Mouse (Mus musculus): ENCODE measurements around the gene Rfc2. TPM values are rescaled to one million over a fixed set of nuclear protein-coding genes. Genes with fewer than 3 reads are reported as not detected.

Gene Rfc2
- total RNA-seq, 4 experiments from 2014 or later, result 16.0 to 23.8 (median 19.5) TPM

DNA sequence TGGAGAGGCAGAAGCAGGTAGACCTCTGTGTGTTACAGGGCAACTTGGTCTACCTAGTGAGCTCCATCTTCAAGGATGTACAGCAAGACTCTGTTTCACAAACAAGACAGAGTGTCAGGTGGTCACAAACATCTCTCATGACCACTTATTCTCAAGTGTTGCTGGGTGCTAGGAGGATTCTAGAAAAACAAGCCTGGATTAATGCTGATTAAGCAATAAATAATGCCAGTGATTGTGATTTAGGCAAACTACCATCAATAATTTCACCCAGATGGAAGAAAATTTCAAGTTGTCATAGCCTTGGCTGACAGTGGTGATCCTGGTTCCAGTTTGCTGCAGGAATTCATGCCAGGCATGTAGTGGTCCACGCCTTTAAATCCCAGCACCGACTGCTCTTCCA lies 16.9 kb upstream of the Rfc2 start:
- DNase-seq (ENCODE audit: low spot score in 2 of 2), result no peak

- no peak for DNase-seq (ENCODE audit: low spot score in 2 of 2)
Observed at GRCm38 (mm10) chr5:134565696-134566095, 15.5 kb upstream of the Rfc2 start.

DNA sequence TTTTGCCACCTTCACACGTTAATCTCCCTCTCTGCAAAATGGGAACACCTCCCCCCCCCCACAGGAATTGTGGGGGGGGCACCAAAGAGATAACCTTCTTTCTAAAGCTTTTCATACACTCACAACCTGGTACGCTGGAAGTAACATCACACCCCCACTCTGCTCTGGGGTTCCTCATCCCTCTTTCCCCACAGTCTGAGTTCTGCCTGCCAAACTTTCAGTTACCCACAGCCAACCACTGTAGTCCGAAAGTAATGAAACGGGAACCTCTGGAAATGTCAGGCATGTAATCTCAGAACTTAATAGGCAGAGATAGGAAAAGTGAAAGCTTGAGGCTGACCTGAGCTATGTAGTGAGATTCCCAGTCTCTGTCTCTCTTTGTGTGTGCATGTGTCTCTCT lies 13.7 kb upstream of the Rfc2 start:
- no peak for DNase-seq (ENCODE audit: low spot score in 2 of 2)

DNA sequence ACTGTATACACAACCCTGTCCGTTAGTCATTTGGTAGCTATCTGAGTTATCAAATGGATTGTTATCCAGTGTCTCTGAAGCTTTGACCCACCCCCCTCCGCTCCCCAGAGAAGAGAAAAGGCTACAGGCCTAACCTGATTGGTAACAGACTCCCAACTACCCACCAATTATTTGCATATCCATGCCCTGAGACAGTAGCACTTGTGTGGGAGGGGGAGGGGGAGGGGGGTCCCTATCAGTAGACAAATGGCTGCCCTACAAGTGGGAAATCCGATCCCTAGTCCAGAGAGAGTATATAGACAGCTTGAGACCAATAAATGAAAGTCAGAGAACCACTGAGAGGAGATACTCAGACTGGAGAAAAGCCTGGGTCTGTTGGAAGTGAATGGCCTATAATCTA lies 13.1 kb upstream of the Rfc2 start:
- DNase-seq (ENCODE audit: low spot score in 2 of 2), result no peak

GRCm38 (mm10) chr5:134568964-134569491 lies 12.1 kb upstream of the Rfc2 start:
- no peak for DNase-seq (ENCODE audit: low spot score in 2 of 2)

DNA sequence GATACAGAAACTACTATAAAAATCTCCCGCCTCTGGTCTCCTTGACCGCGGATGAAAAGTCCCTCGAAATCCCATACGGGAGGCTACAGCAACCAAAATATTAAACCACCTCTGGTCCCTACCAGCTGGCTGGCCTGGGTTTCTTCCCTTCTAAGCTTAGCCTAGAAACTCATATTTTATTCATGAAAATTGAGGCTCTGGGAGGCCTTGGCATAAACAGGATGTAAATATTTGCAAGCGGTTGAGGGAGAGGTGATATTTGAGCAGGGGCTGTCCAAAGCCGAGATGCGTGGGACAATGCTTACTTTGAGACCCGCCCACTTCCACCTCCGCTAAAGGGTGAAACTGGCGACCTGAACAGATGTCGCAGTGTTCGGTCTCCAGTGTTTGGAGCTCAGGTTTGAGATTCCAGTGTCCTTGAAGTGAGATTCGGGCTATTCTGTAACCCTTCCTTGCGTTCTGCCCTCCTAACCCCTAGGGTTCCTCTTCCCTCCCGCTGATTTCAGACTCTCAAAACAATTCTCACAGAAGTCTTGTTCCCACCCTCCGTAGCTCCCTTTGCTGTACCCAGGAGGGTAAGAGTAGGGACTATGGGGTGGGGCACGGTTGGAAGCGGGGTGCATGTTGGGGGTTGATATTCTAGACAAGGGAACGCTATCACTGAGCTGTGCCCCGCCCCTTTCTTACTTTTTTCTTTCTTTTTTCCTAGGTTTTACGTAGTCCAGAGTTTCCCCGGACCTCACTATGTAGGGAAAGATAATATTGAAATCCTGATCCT lies 9.2 kb upstream of the Rfc2 start:
- no peak for DNase-seq (ENCODE audit: low spot score in 2 of 2)

DNA sequence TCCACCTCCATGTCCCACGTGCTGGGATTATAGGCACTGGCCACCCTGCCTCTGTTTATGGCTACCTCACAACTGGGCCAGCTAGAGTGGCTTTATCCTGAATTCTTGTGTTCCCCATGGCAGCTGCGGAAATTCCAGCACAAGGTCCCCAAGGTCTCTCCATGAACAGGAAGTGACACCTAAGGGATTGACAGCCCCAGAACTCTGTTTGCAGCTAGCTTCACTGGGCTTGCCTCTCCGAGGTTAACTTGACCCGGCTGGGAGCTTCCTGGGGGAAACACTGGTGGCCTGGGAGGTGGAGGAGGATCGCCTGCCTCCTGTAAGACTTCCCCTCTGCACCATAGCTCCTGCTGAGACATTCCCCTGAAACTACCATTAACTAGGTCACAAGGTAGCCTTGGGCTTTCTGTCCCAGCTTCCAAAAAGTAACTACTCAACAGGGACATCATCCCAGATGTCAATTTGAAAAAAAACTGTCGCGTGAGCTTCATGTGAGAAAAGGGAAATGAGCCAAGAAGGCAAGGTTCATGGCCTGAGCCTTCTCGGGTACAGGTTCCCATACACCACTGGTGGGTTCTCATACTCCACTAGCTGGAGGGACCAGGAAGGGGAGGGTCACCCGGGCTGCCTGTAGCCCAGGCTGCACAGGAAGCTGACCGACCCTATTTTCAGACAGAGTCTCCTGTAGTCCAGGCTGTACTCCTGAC lies 8.5 kb upstream of the Rfc2 start:
- no peak for DNase-seq (ENCODE audit: low spot score in 2 of 2)

- DNase-seq (ENCODE audit: low spot score in 2 of 2), result no peak
Observed at GRCm38 (mm10) chr5:134575833-134576232, 5.3 kb upstream of the Rfc2 start.

DNA sequence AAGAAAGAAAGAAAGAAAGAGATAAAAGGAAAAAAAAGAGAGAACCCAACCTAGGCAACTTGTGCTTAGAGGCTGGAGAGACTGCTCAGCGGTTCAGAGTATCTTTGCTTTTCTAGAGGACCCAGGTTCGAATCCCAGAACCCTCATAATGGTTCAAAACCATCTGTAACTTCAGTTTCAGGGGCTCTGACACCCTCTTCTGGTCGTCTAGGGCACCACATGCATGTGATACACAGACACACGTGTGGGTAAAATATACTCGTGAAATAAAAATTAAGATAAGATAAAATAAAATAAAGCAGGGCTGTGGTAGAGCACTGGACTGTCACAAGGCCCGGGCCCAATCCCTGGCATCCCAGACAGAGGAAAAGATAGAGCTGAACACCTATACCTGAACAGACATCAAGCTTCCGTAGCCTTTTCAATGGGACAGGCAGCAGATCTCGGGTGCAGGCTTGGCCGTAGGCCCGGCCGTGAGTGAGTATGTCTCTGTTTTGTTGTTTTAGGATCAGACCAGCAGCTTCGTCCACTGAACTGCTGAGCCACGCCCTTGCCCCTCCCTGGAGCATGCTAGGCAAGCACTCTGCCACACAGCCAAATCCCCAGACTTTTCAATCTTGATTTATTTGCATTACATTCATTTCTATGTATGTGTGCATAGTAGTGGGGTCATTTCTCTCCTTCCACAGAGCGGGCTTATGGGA lies 4.5 kb upstream of the Rfc2 start:
- DNase-seq (ENCODE audit: low spot score in 2 of 2), result no peak

- DNase-seq (ENCODE audit: low spot score in 2 of 2), result no peak
Observed at GRCm38 (mm10) chr5:134577534-134577933, 3.6 kb upstream of the Rfc2 start.

DNA sequence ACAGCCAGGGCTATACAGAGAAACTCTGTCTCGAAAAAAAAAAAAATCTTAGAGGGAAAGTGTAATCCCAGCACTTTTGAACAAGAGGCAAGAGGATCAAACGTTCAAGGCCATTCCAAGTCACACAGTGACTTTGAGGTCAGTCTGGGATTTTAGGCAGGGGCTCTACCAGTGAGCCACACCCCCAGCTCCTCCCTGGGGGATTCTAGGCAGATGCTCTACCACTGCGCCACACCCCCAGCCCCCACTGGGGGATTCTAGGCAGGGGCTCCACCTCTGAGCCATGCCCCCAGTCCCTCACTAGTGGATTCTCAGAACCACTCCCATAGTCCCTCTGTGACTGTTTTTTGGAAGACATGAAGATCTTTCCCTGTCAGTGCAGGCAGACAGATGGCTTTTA lies 2.0 kb upstream of the Rfc2 start:
- DNase-seq (ENCODE audit: low spot score in 2 of 2), result no peak

GRCm38 (mm10) chr5:134582221-134582907 lies 1.2 kb downstream of the Rfc2 start:
- peak; percentile 94 to 95 for DNase-seq (ENCODE audit: low spot score in 2 of 2)

DNA sequence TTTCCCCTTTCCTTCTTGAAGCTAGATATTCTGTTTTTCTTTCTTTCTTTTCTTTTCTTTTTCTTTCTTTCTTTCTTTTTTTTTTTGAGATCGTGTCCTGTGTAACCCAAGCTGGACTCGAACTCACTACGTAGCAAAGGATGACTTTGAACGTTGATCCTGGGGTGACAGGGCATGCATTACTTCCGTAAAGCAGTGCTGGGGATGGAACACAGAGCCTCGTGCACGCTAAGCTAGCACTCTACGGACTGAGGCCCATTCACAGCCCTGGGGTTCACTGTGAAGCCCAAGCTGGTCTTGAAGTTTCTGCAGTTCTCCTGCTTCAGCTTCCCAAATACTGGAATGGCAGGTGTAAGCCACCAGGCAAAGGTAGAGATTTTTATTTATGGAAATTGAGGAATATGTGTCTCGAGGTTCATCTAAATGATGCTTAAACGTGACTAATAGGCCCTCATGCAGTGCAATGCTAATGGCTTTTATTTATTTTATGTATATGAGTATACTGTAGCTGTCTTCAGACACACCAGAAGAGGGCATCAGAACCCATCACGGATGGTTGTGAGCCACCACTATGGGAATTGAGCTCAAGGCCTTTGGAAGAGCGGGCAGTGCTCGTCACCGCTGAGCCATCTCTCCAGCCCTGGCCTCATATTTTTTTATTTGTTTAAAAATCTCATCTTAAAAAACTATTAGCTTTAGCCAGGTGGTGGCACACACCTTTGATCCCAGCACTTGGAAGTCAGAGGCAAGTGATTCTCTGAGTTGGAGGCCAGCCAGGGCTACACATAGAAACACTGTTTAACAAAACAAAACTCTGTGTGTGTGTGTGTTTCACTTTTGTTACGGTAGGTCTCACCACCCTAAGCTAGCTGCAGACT lies 2.1 kb downstream of the Rfc2 start:
- DNase-seq (ENCODE audit: low spot score in 2 of 2), result no peak

DNA sequence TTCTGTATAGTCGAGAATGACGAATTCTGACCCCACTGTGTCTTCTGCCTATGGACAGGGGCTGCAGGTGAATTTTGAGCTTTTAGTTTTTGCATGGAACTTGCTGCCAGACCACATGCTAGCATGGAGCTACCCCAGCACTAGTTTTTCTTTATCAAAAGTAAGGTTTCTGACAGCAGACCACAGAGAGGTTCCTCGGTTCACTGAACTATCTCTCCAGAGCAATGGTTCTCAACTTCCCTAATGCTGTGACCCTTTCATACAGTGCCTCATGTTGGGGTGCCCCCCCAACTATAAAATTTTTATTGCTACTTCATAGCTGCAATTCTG lies 2.7 kb downstream of the Rfc2 start:
- no peak for DNase-seq (ENCODE audit: low spot score in 2 of 2)

- DNase-seq (ENCODE audit: low spot score in 2 of 2), result no peak
Observed at GRCm38 (mm10) chr5:134584798-134585197, 3.6 kb downstream of the Rfc2 start.

DNA sequence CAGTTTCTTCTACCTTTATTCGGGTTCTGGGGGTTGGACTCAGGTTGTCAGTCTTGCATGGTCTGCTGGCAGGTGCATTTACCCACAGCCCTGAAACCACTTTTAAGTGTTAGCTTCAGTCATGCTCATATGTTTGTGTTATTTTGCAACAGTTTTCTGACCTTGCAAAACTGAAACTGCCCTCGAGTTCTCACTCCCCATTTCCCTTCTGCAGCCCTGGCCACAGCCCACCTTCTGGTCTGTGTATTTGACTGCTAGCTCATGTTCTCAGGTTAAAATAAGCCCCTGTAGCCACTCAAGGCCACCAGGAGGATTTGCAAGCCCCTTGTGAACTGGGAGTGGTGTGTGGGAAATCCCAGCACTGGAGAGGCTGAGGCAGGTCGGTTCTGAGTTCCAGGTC lies 8.7 kb downstream of the Rfc2 start:
- DNase-seq (ENCODE audit: low spot score in 2 of 2), result no peak

DNA sequence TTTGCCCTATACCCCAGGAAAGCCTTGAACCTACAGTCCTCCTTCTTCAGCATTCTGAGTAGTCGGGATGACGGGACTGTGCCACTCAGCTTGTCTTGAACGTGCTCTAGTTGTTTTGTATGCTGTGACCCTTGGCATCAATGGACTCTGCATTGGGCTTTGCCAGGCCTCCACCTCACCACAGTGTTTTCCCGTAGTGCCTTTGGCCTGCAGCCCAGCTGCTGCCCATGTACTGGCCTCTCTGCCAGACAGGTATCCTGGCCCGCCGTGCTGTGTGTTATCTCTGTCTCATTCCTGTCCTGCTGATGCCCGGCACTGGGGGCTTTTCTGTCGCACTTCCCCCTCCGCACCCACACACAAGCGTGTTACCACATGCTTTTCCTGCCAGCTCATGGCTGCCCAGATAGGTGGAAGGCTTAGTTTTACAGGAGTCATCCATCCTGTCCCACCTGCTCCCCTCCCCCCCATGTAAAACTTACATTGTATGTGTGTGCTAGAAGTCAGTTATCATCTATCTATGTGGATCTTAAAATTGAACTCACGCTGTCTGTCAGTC lies 10.9 kb downstream of the Rfc2 start:
- no peak for DNase-seq (ENCODE audit: low spot score in 2 of 2)

DNA sequence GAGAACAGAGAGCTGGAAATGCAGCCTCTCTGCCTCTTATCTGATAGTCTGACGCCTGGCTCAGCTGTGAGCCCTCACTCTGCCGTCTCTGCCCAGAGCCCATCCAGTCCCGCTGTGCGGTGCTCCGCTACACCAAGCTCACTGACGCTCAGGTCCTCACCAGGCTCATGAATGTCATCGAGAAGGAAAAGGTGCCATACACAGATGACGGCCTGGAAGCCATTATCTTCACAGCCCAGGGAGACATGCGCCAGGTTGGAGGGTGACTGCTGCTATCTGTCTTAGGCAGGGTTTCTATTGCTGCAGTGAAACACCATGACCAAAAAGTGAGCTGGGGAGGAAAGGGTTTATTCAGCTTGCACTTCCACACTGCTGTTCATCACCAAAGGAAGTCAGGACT lies 11.9 kb downstream of the Rfc2 start:
- no peak for DNase-seq (ENCODE audit: low spot score in 2 of 2)

DNA sequence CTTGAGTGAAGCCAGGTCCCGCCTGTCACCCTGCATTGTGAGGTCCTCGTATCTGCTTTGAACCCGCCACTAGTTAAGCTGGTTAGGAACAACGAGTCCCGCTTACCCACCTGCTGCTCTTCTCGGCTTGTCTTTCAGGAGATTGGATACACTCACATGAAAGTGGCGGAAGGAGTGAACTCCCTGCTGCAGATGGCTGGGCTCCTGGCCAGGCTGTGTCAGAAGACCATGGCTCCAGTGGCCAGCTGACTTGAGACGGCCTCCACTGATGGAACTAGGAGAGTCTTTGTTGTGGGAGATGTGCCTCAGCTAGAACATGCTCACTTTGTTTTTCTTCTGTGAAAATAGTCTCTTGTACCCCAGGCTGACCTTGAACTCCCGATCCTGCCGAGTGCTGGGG lies 16.5 kb downstream of the Rfc2 start:
- DNase-seq (ENCODE audit: low spot score in 2 of 2), result peak; percentile 22 to 33

- no peak for DNase-seq (ENCODE audit: low spot score in 2 of 2)
Observed at GRCm38 (mm10) chr5:134604376-134604775, 23.2 kb downstream of the Rfc2 start.
